Mouse (Mus musculus) midbrain, embryonic 12.5 days (tissue): ENCODE measurements around the gene Tbc1d9. TPM values are rescaled to one million over a fixed set of nuclear protein-coding genes. Genes with fewer than 3 reads are reported as not detected.

Experiments
- ATAC-seq: fragments of 200-750 bp; cut with Nextera tagmentation; 2 replicates; pipeline ENCODE4 v1.8.0; 2017; ENCODE audit warnings: low read depth, moderate TSS enrichment, moderate library complexity; ENCODE audit not compliant: low FRiP score
- H3K27ac ChIP-seq: fragments of 300-500 bp; sonication (generic); replicated peaks from 2 replicates; pipeline ENCODE4 v1.5.1; 2016; ENCODE audit warnings: mild to moderate bottlenecking
- H3K27me3 ChIP-seq: fragments of 300-500 bp; sonication (generic); 2 replicates; pipeline ENCODE4 v1.6.1; 2016; ENCODE audit warnings: mild to moderate bottlenecking
- H3K36me3 ChIP-seq: fragments of 300-500 bp; sonication (generic); 2 replicates; pipeline ENCODE4 v1.6.1; 2016
- H3K4me1 ChIP-seq: fragments of 300-500 bp; sonication (generic); 2 replicates; pipeline ENCODE4 v1.6.1; 2016
- H3K4me2 ChIP-seq: fragments of 300-500 bp; sonication (generic); replicated peaks from 2 replicates; pipeline ENCODE4 v1.6.1; 2016; ENCODE audit warnings: mild to moderate bottlenecking, moderate library complexity
- H3K4me3 ChIP-seq: fragments of 300-500 bp; sonication (generic); 2 replicates; pipeline ENCODE4 v1.5.1; 2016; ENCODE audit warnings: mild to moderate bottlenecking
- H3K9ac ChIP-seq: fragments of 300-500 bp; sonication (generic); replicated peaks from 2 replicates; pipeline ENCODE4 v1.6.1; 2016; ENCODE audit warnings: mild to moderate bottlenecking, moderate library complexity
- H3K9me3 ChIP-seq: fragments of 300-500 bp; sonication (generic); 2 replicates; pipeline ENCODE4 v1.6.1; 2016; ENCODE audit warnings: mild to moderate bottlenecking
- WGBS: fragments of 180-500 bp; shearing (Covaris S2); methylation state at CpG from one replicate; pipeline ENCODE4 v1.1.7; 2016; 5-methylcytosine and 5-hydroxymethylcytosine counted together
- polyA plus RNA-seq: library from polyadenylated mRNA; unstranded; fragments of >200 nt; fragmentation: Nextera tagmentation; extraction: Ambion mirVana; gene quantifications from 2 replicates; pipeline ENCODE4 v1.2.1, GENCODE M21; 2016

Gene Tbc1d9
- polyA plus RNA-seq, 1 experiment from 2014 or later = 12.3 TPM

GRCm38 (mm10) chr8:83160613-83161012 is 4.5 kb upstream of the Tbc1d9 start:
- H3K27me3 ChIP-seq = no peaks in the 10 kb centered on the region
- no peak overlapping the region for H3K27ac ChIP-seq
- H3K9me3 ChIP-seq = no peaks in the 10 kb centered on the region
- H3K4me1 ChIP-seq = peaks cover 7% of the 10 kb centered on the region; the same call in 1 of the 2 replicates
- no peak overlapping the region for H3K4me2 ChIP-seq
- H3K36me3 ChIP-seq = no peaks in the 10 kb centered on the region
- ATAC-seq = no peak
- no peak overlapping the region for H3K9ac ChIP-seq
- no peak overlapping the region for H3K4me3 ChIP-seq
- WGBS = 67% methylated on average over 2 of the region's 2 CpGs

DNA sequence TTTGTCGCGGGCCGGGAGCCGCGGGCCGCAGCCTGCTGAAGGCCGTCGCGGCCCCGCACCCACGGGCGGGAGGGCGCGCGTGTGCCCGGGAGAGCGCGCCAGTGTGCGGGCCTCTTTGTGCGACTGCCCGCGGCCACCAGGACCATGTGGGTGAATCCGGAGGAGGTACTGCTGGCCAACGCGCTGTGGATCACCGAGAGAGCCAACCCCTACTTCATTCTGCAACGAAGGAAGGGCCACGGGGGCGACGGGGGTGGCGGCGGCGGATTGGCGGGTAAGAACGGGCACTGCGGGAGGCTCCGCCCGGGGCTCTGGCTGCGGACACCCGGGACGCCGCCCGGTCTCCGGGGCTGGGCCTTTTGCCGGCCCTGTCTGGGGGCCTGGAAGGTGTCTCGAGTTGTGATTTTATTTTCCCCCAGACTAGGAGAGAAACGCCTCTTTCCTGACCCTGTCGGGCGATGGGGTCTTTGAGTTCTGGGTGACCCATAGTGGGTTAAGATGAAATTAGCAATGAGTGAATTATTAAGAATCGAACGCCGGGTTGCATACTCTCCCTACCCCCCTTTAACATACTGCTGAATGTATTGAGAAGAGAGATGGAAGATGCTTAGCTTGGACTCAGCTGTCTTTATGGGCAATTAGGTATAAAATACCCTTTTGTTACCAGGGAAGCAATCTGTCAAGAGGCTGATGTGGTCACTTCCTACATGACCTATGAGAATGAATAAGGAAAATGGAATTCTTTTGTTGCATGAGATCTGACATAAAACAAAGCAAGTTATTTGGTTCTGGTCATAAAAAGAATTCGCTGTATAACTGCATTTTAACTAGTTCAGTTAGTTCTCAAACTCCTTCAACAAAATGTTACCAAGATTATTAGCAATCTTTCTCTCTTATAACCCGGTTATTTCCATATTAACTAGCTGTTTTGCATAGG is 1.0 kb downstream of the Tbc1d9 start, which contains the start of gene Gm10645:
Gene Gm10645, minus strand, starts transcription at position 240 of the 937 bp plus-strand sequence.
- no peaks in the 10 kb centered on the region for H3K9me3 ChIP-seq
- 2% methylated on average over 46 of the region's 54 CpGs for WGBS
- peak within 1 kb of the TSS; percentile 52 for H3K4me2 ChIP-seq
- H3K27ac ChIP-seq = peak within 1 kb of the TSS; percentile 94
- H3K27me3 ChIP-seq = no peaks in the 10 kb centered on the region
- ATAC-seq = peak; percentile 80
- peak within 1 kb of the TSS; percentile 87 for H3K4me3 ChIP-seq
- peaks cover 28% of the 10 kb centered on the region for H3K4me1 ChIP-seq
- H3K36me3 ChIP-seq = no peaks in the 10 kb centered on the region
- peak within 1 kb of the TSS; percentile 91 for H3K9ac ChIP-seq

DNA sequence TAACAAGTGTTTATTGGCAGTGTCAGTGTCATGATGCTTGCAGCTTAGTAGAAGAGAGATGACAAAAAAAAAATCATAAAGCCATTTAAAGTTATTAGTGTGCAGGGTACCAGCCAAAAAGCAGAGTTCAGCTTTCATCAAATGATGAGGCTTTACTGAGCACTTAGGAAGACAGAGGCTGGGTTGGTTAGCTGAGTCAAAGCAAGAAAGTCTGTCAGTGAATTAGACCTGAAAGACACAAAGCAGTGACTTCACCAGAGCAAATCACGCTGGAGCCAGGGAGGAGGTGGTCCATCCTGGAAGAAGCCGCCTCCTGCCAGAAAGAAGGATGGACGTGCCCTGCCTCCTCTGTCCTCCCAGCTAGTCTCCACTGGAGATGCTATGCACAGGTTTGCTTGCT is 2.8 kb downstream of the Tbc1d9 start:
- peak overlapping the region; percentile 87; the same call in 1 of the 2 replicates for H3K4me3 ChIP-seq
- H3K9ac ChIP-seq = peak overlapping the region; percentile 32; the same call in 1 of the 2 replicates
- 33% methylated on average over 3 of the region's 3 CpGs for WGBS
- H3K4me1 ChIP-seq = peaks cover 28% of the 10 kb centered on the region
- ATAC-seq = no peak
- peak overlapping the region; percentile 52 for H3K4me2 ChIP-seq
- H3K27ac ChIP-seq = no peak overlapping the region
- no peaks in the 10 kb centered on the region for H3K27me3 ChIP-seq
- H3K36me3 ChIP-seq = no peaks in the 10 kb centered on the region
- H3K9me3 ChIP-seq = no peaks in the 10 kb centered on the region

DNA sequence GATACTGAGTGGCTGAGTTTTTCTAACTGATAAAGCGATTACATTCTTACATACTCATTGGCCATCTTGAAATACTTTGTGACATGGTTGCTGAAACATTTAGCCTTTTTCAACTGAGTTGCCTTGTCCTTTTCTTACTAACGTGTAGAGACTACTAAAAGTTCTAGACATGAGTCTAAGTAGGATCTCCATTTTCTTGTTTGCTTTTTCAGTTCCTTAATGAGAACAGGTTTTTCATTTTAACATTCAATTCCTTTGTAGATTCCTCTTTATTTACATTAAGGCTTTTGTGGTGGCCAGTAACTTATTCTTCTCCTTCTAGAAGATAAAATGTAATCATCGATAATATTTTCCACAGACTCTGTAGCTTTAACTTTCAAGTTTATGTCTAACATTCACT is 4.0 kb downstream of the Tbc1d9 start:
- Histone ChIP-seq H3K27ac (no peak overlapping the region), H3K4me1 (peaks cover 28% of the 10 kb centered on the region), H3K27me3 (no peaks in the 10 kb centered on the region), H3K4me3 (no peak overlapping the region), H3K36me3 (no peaks in the 10 kb centered on the region), H3K9ac (no peak overlapping the region), H3K9me3 (no peaks in the 10 kb centered on the region), H3K4me2 (no peak overlapping the region)
- WGBS = 93% methylated on average over 3 of the region's 3 CpGs
- no peak for ATAC-seq

DNA sequence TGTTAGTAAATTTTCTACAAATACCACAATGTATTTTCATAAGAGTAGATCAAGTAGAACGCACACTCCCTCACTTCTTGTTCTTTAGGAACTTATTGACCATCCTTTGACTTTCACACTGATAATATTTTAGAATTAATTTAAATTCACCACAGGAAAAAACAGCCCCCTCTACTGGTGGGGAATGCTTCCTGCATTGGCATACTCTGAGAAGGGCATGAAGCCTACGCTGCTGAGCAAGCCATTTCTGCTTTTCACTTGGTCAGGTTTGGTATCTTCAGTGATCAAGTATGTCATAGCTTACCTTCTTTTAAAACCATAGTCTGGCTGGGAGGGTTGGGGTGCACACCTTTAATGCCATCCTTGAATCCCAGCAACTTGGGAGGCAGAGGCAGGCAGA is 4.6 kb downstream of the Tbc1d9 start:
- no peak overlapping the region for H3K4me3 ChIP-seq
- no peaks in the 10 kb centered on the region for H3K27me3 ChIP-seq
- peaks cover 26% of the 10 kb centered on the region for H3K4me1 ChIP-seq
- H3K9ac ChIP-seq = no peak overlapping the region
- no peak overlapping the region for H3K4me2 ChIP-seq
- no peak overlapping the region for H3K27ac ChIP-seq
- H3K36me3 ChIP-seq = no peaks in the 10 kb centered on the region
- 92% methylated on average over 2 of the region's 2 CpGs for WGBS
- no peaks in the 10 kb centered on the region for H3K9me3 ChIP-seq
- ATAC-seq = no peak

DNA sequence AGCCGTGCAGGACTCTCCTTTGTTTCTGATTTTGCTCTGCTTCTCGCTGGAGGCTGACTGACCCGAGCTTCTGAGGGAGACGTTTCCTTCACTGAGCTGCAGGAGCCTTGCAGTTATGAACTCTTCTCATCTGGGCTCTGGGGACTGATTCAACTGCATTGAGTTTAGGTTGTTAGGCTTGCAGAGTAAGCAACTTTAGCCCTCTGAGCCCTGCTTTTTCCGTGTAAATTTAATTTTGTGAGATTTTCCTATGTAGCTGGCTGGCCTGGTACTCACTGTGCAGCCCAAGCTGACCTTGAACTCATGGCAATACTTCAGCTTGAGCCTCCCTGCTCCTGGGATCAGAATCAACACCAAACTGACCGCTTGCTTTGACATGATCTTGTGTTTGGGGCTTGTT is 5.7 kb downstream of the Tbc1d9 start:
- no peaks in the 10 kb centered on the region for H3K36me3 ChIP-seq
- no peak overlapping the region for H3K4me2 ChIP-seq
- ATAC-seq = no peak
- peaks cover 27% of the 10 kb centered on the region for H3K4me1 ChIP-seq
- no peak overlapping the region for H3K9ac ChIP-seq
- H3K4me3 ChIP-seq = no peak overlapping the region
- 33% methylated on average over 6 of the region's 6 CpGs for WGBS
- H3K27me3 ChIP-seq = no peaks in the 10 kb centered on the region
- H3K27ac ChIP-seq = no peak overlapping the region
- H3K9me3 ChIP-seq = no peaks in the 10 kb centered on the region

DNA sequence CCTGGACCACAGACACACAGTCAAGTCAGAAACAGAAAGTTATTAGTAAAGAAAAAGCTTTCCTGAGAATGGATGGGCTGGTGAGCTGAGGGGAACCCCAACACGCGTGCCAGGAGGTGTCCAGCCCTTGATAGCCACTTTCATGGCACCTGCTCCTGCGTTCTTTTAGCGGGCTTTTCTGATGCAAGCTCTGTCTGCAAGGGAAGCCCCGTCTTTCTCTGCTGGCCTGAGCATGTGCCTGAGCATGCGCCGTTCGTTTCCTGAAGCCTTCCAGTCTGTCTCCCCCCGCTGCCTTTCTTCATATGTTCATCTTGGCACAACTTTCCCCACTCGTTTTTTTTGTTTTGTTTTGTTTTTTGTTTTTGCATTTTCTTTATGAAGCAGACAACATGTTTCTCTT is 10.5 kb downstream of the Tbc1d9 start:
- ATAC-seq = no peak
- 70% methylated on average over 10 of the region's 10 CpGs for WGBS
- H3K4me2 ChIP-seq = no peak overlapping the region
- H3K4me3 ChIP-seq = no peak overlapping the region
- peaks cover 42% of the 10 kb centered on the region for H3K4me1 ChIP-seq
- no peaks in the 10 kb centered on the region for H3K9me3 ChIP-seq
- no peaks in the 10 kb centered on the region for H3K36me3 ChIP-seq
- peak overlapping the region; percentile 17 for H3K27ac ChIP-seq
- H3K27me3 ChIP-seq = no peaks in the 10 kb centered on the region
- H3K9ac ChIP-seq = no peak overlapping the region

- Histone ChIP-seq H3K9ac (no peak overlapping the region), H3K4me2 (peak overlapping the region; percentile 29), H3K4me1 (peaks cover 46% of the 10 kb centered on the region), H3K4me3 (no peak overlapping the region), H3K27ac (peak overlapping the region; percentile 82), H3K9me3 (no peaks in the 10 kb centered on the region), H3K36me3 (no peaks in the 10 kb centered on the region), H3K27me3 (no peaks in the 10 kb centered on the region)
- WGBS = 34% methylated on average over 2 of the region's 2 CpGs
- ATAC-seq = peak; percentile 73
These were observed 11.6 kb downstream of the Tbc1d9 start for GRCm38 (mm10) chr8:83176785-83177184.

GRCm38 (mm10) chr8:83177317-83178195 is 12.4 kb downstream of the Tbc1d9 start:
- H3K9ac ChIP-seq = peak overlapping the region; percentile 47
- H3K36me3 ChIP-seq = no peaks in the 10 kb centered on the region
- H3K9me3 ChIP-seq = no peaks in the 10 kb centered on the region
- ATAC-seq = peak; percentile 68
- no peak overlapping the region for H3K4me3 ChIP-seq
- H3K27me3 ChIP-seq = no peaks in the 10 kb centered on the region
- peak overlapping the region; percentile 82 for H3K27ac ChIP-seq
- peak overlapping the region; percentile 29 for H3K4me2 ChIP-seq
- WGBS = 3% methylated on average over 11 of the region's 11 CpGs
- peaks cover 54% of the 10 kb centered on the region for H3K4me1 ChIP-seq

DNA sequence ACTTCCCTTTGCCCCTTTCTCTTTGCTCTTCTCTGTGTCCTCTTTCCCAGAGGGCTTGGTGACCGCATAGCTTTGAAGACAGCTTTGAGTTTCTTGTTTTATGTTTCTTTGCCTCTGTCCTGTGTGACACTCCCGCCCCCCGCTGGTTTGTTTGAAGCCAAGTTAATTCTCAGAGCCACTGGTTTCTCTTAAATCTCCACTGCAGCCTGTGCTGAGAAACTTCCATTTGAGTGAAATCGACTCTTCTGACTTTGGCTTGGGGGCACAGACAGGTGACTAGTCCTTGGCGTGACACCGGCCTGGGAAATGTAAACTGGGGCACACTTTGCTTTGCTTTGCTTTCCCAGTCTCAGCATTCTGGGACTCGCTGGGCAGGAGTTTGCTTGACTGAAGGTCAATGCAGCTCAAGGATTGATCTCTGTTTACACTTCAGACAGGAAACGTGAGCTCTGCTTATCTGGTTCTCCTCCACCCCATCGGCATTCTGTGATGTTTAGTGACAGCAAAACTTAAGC is 13.1 kb downstream of the Tbc1d9 start:
- Histone ChIP-seq H3K9ac (no peak overlapping the region; the same call in 1 of the 2 replicates), H3K9me3 (no peaks in the 10 kb centered on the region), H3K27ac (peak overlapping the region; percentile 82), H3K4me3 (no peak overlapping the region), H3K4me2 (peak overlapping the region; percentile 29; the same call in 1 of the 2 replicates), H3K36me3 (no peaks in the 10 kb centered on the region), H3K4me1 (peaks cover 61% of the 10 kb centered on the region), H3K27me3 (no peaks in the 10 kb centered on the region)
- peak; percentile 31; the same call in 1 of the 2 replicates for ATAC-seq
- WGBS = 5% methylated on average over 9 of the region's 9 CpGs

DNA sequence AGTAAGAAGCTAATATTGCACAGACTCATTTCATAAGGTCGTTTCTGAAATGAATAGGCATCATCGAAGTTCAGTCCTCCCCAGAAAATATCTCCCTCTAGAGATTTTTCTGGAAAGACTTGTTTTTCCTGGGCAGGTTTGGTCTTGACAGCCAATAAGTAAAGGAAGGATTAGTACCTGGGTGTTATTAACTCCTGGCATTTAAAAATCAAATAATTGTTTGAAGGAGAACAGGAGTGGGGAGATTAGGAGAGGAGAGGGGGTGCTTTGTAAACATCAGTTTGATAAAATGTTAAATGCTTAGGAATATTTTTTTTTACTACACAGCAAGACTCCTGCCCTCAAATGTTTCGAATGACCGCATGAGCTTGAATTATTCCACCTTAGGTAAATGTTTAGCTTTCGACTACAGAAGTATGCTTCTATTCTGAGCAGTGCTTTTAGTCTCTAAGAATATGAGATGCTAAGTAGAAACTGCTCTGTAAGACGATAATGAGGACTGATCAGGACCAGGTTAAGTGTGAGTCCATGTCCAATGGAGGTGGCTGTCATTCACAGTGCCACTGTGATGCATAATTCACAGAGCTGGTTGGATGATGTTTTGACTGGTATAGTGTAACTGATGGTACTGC is 16.8 kb downstream of the Tbc1d9 start:
- 73% methylated on average over 6 of the region's 6 CpGs for WGBS
- peak overlapping the region; percentile 16; the same call in 1 of the 2 replicates for H3K27ac ChIP-seq
- ATAC-seq = no peak
- no peaks in the 10 kb centered on the region for H3K36me3 ChIP-seq
- H3K27me3 ChIP-seq = no peaks in the 10 kb centered on the region
- peaks cover 57% of the 10 kb centered on the region for H3K4me1 ChIP-seq
- no peaks in the 10 kb centered on the region for H3K9me3 ChIP-seq
- H3K4me3 ChIP-seq = no peak overlapping the region
- H3K9ac ChIP-seq = no peak overlapping the region
- H3K4me2 ChIP-seq = no peak overlapping the region
